Mouse (Mus musculus): ENCODE data around the gene Hoxa11.

- no peak for TF ChIP-seq CTCF (IDR thresholded peaks at IDR 0.05; ENCODE audit: borderline replicate concordance, insufficient read depth, low read depth, low read length)
- TF ChIP-seq POLR2A (IDR thresholded peaks at IDR 0.05; ENCODE audit: borderline replicate concordance, insufficient read depth, low read length): no peak
Observed at GRCm38 (mm10) chr6:52276382-52276781, 30.8 kb upstream of the Hoxa11 start.

Data from cerebellum, adult 2 months (tissue).